ENCODE assay signal across 25 mouse cellular contexts in the genomic region with DNA sequence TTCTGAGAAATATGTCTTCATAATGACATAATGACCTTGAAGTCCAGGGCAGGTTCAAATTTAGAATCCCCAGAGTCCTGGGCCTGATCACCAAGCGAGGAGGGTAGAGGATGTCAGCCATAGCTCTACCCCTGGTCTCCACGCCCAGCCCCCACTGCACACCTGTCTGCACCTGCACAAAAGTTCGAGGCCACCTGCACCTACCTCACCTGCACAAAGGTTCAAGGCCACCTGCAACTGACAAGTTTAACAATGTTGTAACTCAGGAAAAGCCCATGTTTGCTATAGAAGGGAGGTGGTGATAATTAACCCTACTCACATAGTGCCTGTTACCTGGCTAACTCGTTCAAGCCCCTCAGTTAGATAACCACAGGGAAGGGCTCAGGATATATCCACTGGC. TPM values are rescaled to one million over a fixed set of nuclear protein-coding genes. Genes with fewer than 3 reads are reported as not detected.
"Had no signal": no experiment of that assay in that cellular context is flagged by ENCODE, and none has a peak within 500 bp of the region (broad histone marks: within the 10 kb centered on the region; RNA-seq: fewer than 3 reads in every experiment).

No protein-coding gene starts in this region.

- H3K4me3 ChIP-seq: layer of hippocampus, adult 2 months; limb, embryonic 10.5 days; limb, embryonic 13.5 days had no signal

- H3K36me3 ChIP-seq: limb, embryonic 10.5 days; limb, embryonic 13.5 days had no signal

- DNase-seq: kidney, adult 11 months; kidney, adult 8-10 months; kidney, postnatal 14 days; kidney, postnatal 4 days; layer of hippocampus, adult 9-11 months; lung, adult 2 months; lung, postnatal 14 days; lung, postnatal 4 days; midbrain, embryonic 14.5 days; thymus, adult 18-20 months; thymus, postnatal 36 days had no signal

- H3K9me3 ChIP-seq: limb, embryonic 10.5 days; limb, embryonic 13.5 days had no signal

- H3K4me2 ChIP-seq: limb, embryonic 13.5 days; midbrain, embryonic 11.5 days had no signal

- H3K27ac ChIP-seq: layer of hippocampus, adult 2 months; limb, embryonic 10.5 days; limb, embryonic 13.5 days; liver, embryonic 14.5 days had no signal

- H3K9ac ChIP-seq: limb, embryonic 13.5 days; liver, embryonic 14.5 days had no signal

RNA-seq across cellular contexts. Expression of a gene that starts 49.0 kb away (rescaled TPM):
- polyA plus RNA-seq: kidney, embryonic 16.5 days; limb, embryonic 10.5 days; limb, embryonic 13.5 days; liver, adult 2 months; liver, embryonic 14.5 days; lung, adult 2 months; lung, embryonic 16.5 days; midbrain, embryonic 11.5 days; midbrain, embryonic 14.5 days; neural tube, embryonic 11.5 days; small intestine, adult 2 months; spleen, adult 2 months; stomach, embryonic 14.5 days; testis, adult 2 months; urinary bladder, adult 2 months had no signal
